Comparison of ENCODE assay signal across 8 mouse cellular contexts in genomic region chr8:108886599-108887255, GRCm38 (mm10).
A peak's percentile ranks its signal among the peaks of the same experiment; 100 is the strongest.
DNase-seq lines count a peak whose midpoint lies in the region; ATAC-seq and TF ChIP-seq lines count a peak whose summit lies in the region.

No protein-coding gene starts in this region.

- TF ChIP-seq EP300 in MEL (IDR thresholded peaks at IDR 0.05; ENCODE audit: low read depth in 1 of 2, low read length in 2 of 2): no peak

- no peaks in the 10 kb centered on the region for H3K79me2 ChIP-seq in MEL (ENCODE audit: control insufficient read depth, insufficient read depth, low read length, poor library complexity)

- 0 out of 2 replicates have a peak overlapping the region, but pooled peaks have one; percentile 5 for H3K27ac ChIP-seq in MEL (ENCODE audit: control insufficient read depth, low read depth, low read length)
- H3K27ac ChIP-seq in cerebellum, adult 2 months (ENCODE audit: insufficient read depth, low read length): no peak overlapping the region
- peak overlapping the region; percentile 39; the same call in 1 of the 2 replicates for H3K27ac ChIP-seq in layer of hippocampus, adult 2 months
- H3K27ac ChIP-seq in neural tube, embryonic 14.5 days (ENCODE audit: low read depth, low read length): 0 out of 2 replicates have a peak overlapping the region, but pooled peaks have one; percentile 34
- no peak overlapping the region for H3K27ac ChIP-seq in testis, adult 2 months (ENCODE audit: control insufficient read depth, insufficient read depth, low read depth, low read length)

- peak overlapping the region; percentile 69 to 79 for H3K4me3 ChIP-seq in MEL (ENCODE audit: control insufficient read depth in 1 of 2, insufficient read depth in 1 of 2, low read depth in 2 of 2, low read length in 2 of 2)
- peak overlapping the region; percentile 21 for H3K4me3 ChIP-seq in cerebellum, adult 2 months (replicated peaks; ENCODE audit: insufficient read depth, low read depth, low read length)
- peak overlapping the region; percentile 48 for H3K4me3 ChIP-seq in layer of hippocampus, adult 2 months
- peak overlapping the region; percentile 52 for H3K4me3 ChIP-seq in lung, adult 2 months (replicated peaks; ENCODE audit: extremely low read depth, low read depth, low read length)
- H3K4me3 ChIP-seq in neural tube, embryonic 14.5 days (ENCODE audit: low read depth, low read length): no peak overlapping the region
- no peak overlapping the region for H3K4me3 ChIP-seq in testis, adult 2 months (ENCODE audit: control insufficient read depth, low read depth, low read length)

- 0 out of 2 replicates have a peak overlapping the region, but pooled peaks have one; percentile 1 for H3K4me2 ChIP-seq in neural tube, embryonic 14.5 days (ENCODE audit: low read depth, low read length)

- ATAC-seq in hematopoietic stem cell, adult 5-6 weeks (replicated peaks in 1 of 2; ENCODE audit: insufficient read depth in 1 of 2, low FRiP score in 2 of 2, low TSS enrichment in 1 of 2, low read depth in 1 of 2, poor library complexity in 2 of 2, severe bottlenecking in 2 of 2): peak; percentile 92 to 94
- no peak for ATAC-seq in neural tube, embryonic 14.5 days (ENCODE audit: low read depth)

- WGBS in cerebellum, adult 2 months: 8% methylated on average over 12 of the region's 12 CpGs
- 10% methylated on average over 12 of the region's 12 CpGs for WGBS in lung, adult 2 months
- 18% methylated on average over 12 of the region's 12 CpGs for WGBS in neural tube, embryonic 14.5 days

- H3K36me3 ChIP-seq in MEL (ENCODE audit: control insufficient read depth in 1 of 2, insufficient read depth in 2 of 2, low read length in 2 of 2): no peaks in the 10 kb centered on the region; a peak in 1 of 4 replicates
- no peaks in the 10 kb centered on the region for H3K36me3 ChIP-seq in neural tube, embryonic 14.5 days (ENCODE audit: control insufficient read depth, insufficient read depth, low read length)
- H3K36me3 ChIP-seq in testis, adult 2 months (ENCODE audit: control insufficient read depth, insufficient read depth, low read length): no peaks in the 10 kb centered on the region

- H3K27me3 ChIP-seq in MEL (ENCODE audit: control insufficient read depth in 1 of 2, insufficient read depth in 2 of 2, low read length in 2 of 2): no peaks in the 10 kb centered on the region
- no peaks in the 10 kb centered on the region for H3K27me3 ChIP-seq in cerebellum, adult 2 months (ENCODE audit: control insufficient read depth, insufficient read depth, low read length)
- no peaks in the 10 kb centered on the region for H3K27me3 ChIP-seq in neural tube, embryonic 14.5 days (ENCODE audit: control insufficient read depth, insufficient read depth, low read length)
- H3K27me3 ChIP-seq in testis, adult 2 months (ENCODE audit: control insufficient read depth, insufficient read depth, low read length): no peaks in the 10 kb centered on the region

- peak; percentile 78 for TF ChIP-seq RAD21 in MEL (IDR thresholded peaks at IDR 0.05; ENCODE audit: low read depth, low read length)

- DNase-seq in MEL (ENCODE audit: low read depth, low spot score): peak; percentile 81
- peak; percentile 70 to 78 for DNase-seq in cerebellum, adult 2 months
- peak; percentile 73 for DNase-seq in forelimb bud, embryonic 11.5 days (ENCODE audit: low read depth, low spot score)
- DNase-seq in layer of hippocampus, adult 2 months (ENCODE audit: low spot score in 2 of 2): peak; percentile 76 to 82
- peak; percentile 84 for DNase-seq in lung, adult 2 months

- no peaks in the 10 kb centered on the region for H3K9me3 ChIP-seq in MEL (replicated peaks; ENCODE audit: insufficient read depth, low read length)
- no peaks in the 10 kb centered on the region for H3K9me3 ChIP-seq in neural tube, embryonic 14.5 days (ENCODE audit: control insufficient read depth, low read length)

- H3K4me1 ChIP-seq in MEL (ENCODE audit: control insufficient read depth in 1 of 2, insufficient read depth in 2 of 2, low read length in 2 of 2): peaks cover 0 to 5% of the 10 kb centered on the region in 2 experiments; a peak in 1 of 4 replicates
- H3K4me1 ChIP-seq in cerebellum, adult 2 months (ENCODE audit: control insufficient read depth, insufficient read depth, low read length): peaks cover 3% of the 10 kb centered on the region
- peaks cover 19% of the 10 kb centered on the region for H3K4me1 ChIP-seq in lung, adult 2 months (ENCODE audit: control insufficient read depth, insufficient read depth, low read length)
- peaks cover 43% of the 10 kb centered on the region for H3K4me1 ChIP-seq in neural tube, embryonic 14.5 days (ENCODE audit: control insufficient read depth, insufficient read depth, low read length)
- H3K4me1 ChIP-seq in testis, adult 2 months (ENCODE audit: control insufficient read depth, insufficient read depth, low read length): no peaks in the 10 kb centered on the region

- TF ChIP-seq POLR2A in MEL (IDR thresholded peaks at IDR 0.05; ENCODE audit: control insufficient read depth in 1 of 2, insufficient read depth in 1 of 2, low read depth in 1 of 2, low read length in 2 of 2, poor library complexity in 1 of 2): no peak
- no peak for TF ChIP-seq POLR2A in cerebellum, adult 2 months (IDR thresholded peaks at IDR 0.05; ENCODE audit: borderline replicate concordance, insufficient read depth, low read length)
- TF ChIP-seq POLR2A in lung, adult 2 months (IDR thresholded peaks at IDR 0.05; ENCODE audit: borderline replicate concordance, extremely low read depth, low read depth, low read length): no peak
- no peak for TF ChIP-seq POLR2A in testis, adult 2 months (IDR thresholded peaks at IDR 0.05; ENCODE audit: control insufficient read depth, low read depth, low read length)

- peak; percentile 85 to 88 (median 86) for TF ChIP-seq CTCF in MEL (IDR thresholded peaks at IDR 0.05 in 2 of 3, conservative IDR thresholded peaks at IDR 0.05 in 1 of 3; ENCODE audit: control insufficient read depth in 1 of 3, insufficient read depth in 1 of 3, low read depth in 2 of 3, low read length in 3 of 3, poor library complexity in 1 of 3, severe bottlenecking in 1 of 3)
- TF ChIP-seq CTCF in cerebellum, adult 2 months (IDR thresholded peaks at IDR 0.05; ENCODE audit: borderline replicate concordance, insufficient read depth, low read depth, low read length): peak; percentile 80
- TF ChIP-seq CTCF in layer of hippocampus, adult 2 months (conservative IDR thresholded peaks at IDR 0.05): peak; percentile 95
- peak; percentile 89 for TF ChIP-seq CTCF in lung, adult 2 months (IDR thresholded peaks at IDR 0.05; ENCODE audit: insufficient read depth, low read length)
- peak; percentile 86; the same call in 1 of the 2 replicates for TF ChIP-seq CTCF in testis, adult 2 months (IDR thresholded peaks at IDR 0.05; ENCODE audit: control insufficient read depth, insufficient read depth, insufficient replicate concordance, low read depth, low read length)

- H3K9ac ChIP-seq in MEL (ENCODE audit: control insufficient read depth, low read depth, low read length, poor library complexity, severe bottlenecking): peak overlapping the region; percentile 68
- H3K9ac ChIP-seq in neural tube, embryonic 14.5 days (replicated peaks; ENCODE audit: low read depth, low read length): no peak overlapping the region

TF ChIP-seq in MEL, 35 proteins besides CTCF, POLR2A, EP300 and RAD21 (continues in another document):
- TF ChIP-seq SMC3 (IDR thresholded peaks at IDR 0.05; ENCODE audit: low read depth, low read length) (peak; percentile 97), POLR2AphosphoS5 (IDR thresholded peaks at IDR 0.05; ENCODE audit: borderline replicate concordance, low read depth, low read length) (no peak), ZMIZ1 (IDR thresholded peaks at IDR 0.05; ENCODE audit: low read depth, low read length) (no peak), MYB (IDR thresholded peaks at IDR 0.05; ENCODE audit: low read depth, low read length) (no peak), ZC3H11A (IDR thresholded peaks at IDR 0.05; ENCODE audit: low read depth, low read length) (peak; percentile 82), USF2 (IDR thresholded peaks at IDR 0.05; ENCODE audit: borderline replicate concordance in 1 of 2, insufficient read depth in 1 of 2, low read depth in 1 of 2, low read length in 2 of 2) (no peak), RCOR1 (IDR thresholded peaks at IDR 0.05; ENCODE audit: low read depth, low read length) (no peak), TBP (IDR thresholded peaks at IDR 0.05; ENCODE audit: low read depth, low read length) (no peak), ZKSCAN1 (IDR thresholded peaks at IDR 0.05; ENCODE audit: low read depth, low read length) (peak; percentile 87; the same call in 1 of the 2 replicates), POLR2AphosphoS2 (IDR thresholded peaks at IDR 0.05; ENCODE audit: low read length) (no peak), UBTF (IDR thresholded peaks at IDR 0.05; ENCODE audit: borderline replicate concordance, insufficient read depth, low read depth, low read length) (no peak), GATA1 (IDR thresholded peaks at IDR 0.05; ENCODE audit: low read depth, low read length) (no peak), JUND (IDR thresholded peaks at IDR 0.05; ENCODE audit: low read depth, low read length) (no peak), MAX (IDR thresholded peaks at IDR 0.05; ENCODE audit: low read length) (no peak), BHLHE40 (IDR thresholded peaks at IDR 0.05; ENCODE audit: borderline replicate concordance, low read depth, low read length) (no peak), MYC (IDR thresholded peaks at IDR 0.05; ENCODE audit: low read depth, low read length) (no peak), KAT2A (conservative IDR thresholded peaks at IDR 0.05; ENCODE audit: low read depth, low read length) (no peak), SIN3A (IDR thresholded peaks at IDR 0.05; ENCODE audit: low read length) (peak; percentile 36; the same call in 1 of the 2 replicates), TCF12 (IDR thresholded peaks at IDR 0.05; ENCODE audit: low read depth, low read length) (no peak), MXI1 (IDR thresholded peaks at IDR 0.05; ENCODE audit: low read depth, low read length) (no peak), ZNF384 (IDR thresholded peaks at IDR 0.05; ENCODE audit: low read depth, low read length) (no peak), TAL1 (IDR thresholded peaks at IDR 0.05; ENCODE audit: low read length) (no peak), NELFE (IDR thresholded peaks at IDR 0.05; ENCODE audit: low read depth, low read length) (0 out of 2 replicates have a peak, but pooled peaks have one; percentile 22), USF1 (IDR thresholded peaks at IDR 0.05; ENCODE audit: low read depth, low read length) (no peak), E2F4 (IDR thresholded peaks at IDR 0.05; ENCODE audit: borderline replicate concordance, low read depth, low read length) (no peak), HCFC1 (IDR thresholded peaks at IDR 0.05; ENCODE audit: low read depth, low read length) (no peak), ETS1 (IDR thresholded peaks at IDR 0.05; ENCODE audit: low read depth, low read length) (no peak), NRF1 (IDR thresholded peaks at IDR 0.05; ENCODE audit: insufficient read depth, low read depth, low read length, poor library complexity, severe bottlenecking) (no peak), CHD1 (IDR thresholded peaks at IDR 0.05; ENCODE audit: low read depth, low read length) (no peak)

Comparison
In these comparisons a context has a peak if more than half of its experiments do, and no peak if none do; other contexts are left out.
1. H3K27ac ChIP-seq: peak in MEL (single experiment), layer of hippocampus, adult 2 months (single experiment) and neural tube, embryonic 14.5 days (single experiment); none in cerebellum, adult 2 months (single experiment) and testis, adult 2 months (single experiment).
2. H3K4me3 ChIP-seq: peak in MEL (2 of 2), cerebellum, adult 2 months (single experiment), layer of hippocampus, adult 2 months (single experiment) and lung, adult 2 months (single experiment); none in neural tube, embryonic 14.5 days (single experiment) and testis, adult 2 months (single experiment).
3. Peak in every context shown above with its lines, with median percentiles within 50 percentile points of each other: DNase-seq and CTCF ChIP-seq.